Mouse (Mus musculus) left cerebral cortex, postnatal 25 days (tissue): ENCODE measurements around the gene Pacsin2. TPM values are rescaled to one million over a fixed set of nuclear protein-coding genes. Genes with fewer than 3 reads are reported as not detected.

Source experiments
- DNase-seq, 2 experiments: peaks; one replicate each; pipeline ENCODE4 v3.0.0; 2022; ENCODE audit warnings: low spot score in 2 of 2, mixed read lengths in 1 of 2
- intact Hi-C: fragments of 180-260 bp; cut with DNase I; formaldehyde crosslinking; loops from one replicate; pipeline ENCODE4 v1.15.1; 2025
- total RNA-seq, 2 experiments: library from RNA; stranded (reverse); gene quantifications; 2 replicates each; pipeline ENCODE4 v1.2.3; 2021

The Pacsin2 gene
- total RNA-seq, 2 experiments from 2014 or later: 90.1 to 97.8 TPM

DNA sequence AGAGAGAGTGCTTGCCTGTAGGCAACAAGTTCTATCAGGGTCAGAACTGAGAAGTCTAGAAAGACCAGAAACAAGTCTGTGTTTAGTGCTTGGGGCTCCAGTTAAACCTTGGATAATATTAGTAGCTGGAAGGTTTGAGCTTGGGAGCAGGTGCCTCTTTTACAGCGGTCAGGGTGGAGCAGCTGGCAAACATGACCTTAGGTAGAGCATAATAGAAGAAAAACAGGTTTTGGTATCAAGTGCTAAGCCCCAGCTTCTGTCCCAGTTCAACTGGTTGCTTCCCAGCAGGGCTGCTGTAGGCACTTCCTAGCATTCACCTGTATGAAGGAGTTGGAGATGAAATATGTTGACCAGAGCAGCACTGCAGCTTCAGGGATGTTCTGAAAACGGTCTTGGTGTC lies 113.5 kb downstream of the Pacsin2 start:
- intact Hi-C loops: no loop called here

DNA sequence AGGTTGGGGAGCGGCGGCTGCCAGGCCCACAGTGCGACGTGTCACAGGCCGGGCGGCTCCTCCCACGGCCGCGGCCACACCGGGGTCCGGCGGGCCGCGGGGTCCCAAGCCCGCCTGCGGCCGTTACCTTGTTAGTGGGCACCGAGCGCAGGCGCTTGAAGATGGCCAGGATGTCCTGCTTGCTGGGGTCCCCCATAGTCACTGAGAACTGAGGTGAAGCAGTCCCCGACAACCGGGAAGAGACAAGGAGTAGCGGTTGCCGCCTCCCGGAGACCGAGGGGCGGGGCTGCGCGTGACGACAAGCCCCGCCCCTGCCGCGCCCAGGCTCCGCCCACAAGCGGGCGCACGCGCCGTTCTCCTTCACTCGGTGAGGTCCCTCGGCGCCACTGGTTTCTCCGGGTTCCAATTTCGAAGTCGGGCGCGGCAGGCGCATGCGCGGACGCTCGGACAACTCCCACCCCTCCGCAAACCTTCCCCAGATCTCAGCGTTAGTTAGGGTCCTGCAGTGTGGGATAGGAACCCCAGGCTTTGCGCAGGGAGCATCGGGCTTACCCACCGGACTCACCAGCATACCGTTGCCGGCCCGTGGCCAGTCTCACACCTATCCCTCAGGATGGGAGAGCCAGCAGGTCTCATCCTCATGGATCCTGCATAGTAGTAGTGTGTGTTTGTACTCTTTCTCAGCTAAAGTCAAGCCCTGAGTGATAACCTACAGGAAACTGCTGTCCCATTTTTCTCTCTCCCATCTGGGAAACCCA lies 114.3 kb downstream of the Pacsin2 start, which contains the start of gene Arfgap3:
Gene Arfgap3 (minus strand): TSS at position 294 of the 758 bp plus-strand sequence.
- intact Hi-C loops: no loop called here
- DNase-seq: peak; percentile 94 to 96

More for the DNA sequence above, 113.5 kb downstream of the Pacsin2 start:
- DNase-seq: no peak

DNA sequence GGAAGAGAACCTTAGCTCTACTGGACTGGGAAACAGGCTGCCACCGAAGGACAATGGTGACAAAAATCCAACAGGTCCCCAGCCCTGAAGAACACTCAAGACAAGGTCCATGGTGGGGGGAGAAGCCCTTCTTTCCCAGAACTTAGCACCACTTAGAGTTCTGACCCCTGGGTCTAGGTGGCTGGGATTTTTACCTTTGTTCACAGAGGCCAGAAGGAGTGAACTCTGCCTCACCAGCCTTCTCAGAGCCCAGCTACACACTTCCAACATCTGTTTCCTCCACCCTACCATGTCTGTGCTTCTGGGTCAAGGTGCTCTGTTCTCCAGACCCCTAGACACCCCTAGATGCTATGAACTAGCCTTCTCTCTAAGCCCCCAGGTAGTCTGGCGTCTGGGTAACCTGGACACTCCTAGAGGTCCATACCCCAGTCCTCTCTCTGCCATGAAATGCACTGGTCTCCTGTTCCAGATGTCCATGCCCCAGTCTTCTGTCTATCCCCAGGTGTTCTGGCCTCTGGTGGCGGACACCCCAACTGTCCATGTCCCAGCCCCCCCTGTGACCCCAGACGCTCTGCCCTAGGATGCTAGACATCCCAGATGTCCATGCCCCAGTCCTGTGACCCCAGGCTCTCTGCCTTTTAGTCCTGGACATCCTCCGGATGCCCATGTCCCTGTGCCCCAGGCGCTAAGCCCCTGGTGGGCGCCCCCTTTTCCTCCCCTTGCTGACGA lies 115.0 kb downstream of the Pacsin2 start:
- intact Hi-C loops: no loop called here
- DNase-seq: no peak

DNA sequence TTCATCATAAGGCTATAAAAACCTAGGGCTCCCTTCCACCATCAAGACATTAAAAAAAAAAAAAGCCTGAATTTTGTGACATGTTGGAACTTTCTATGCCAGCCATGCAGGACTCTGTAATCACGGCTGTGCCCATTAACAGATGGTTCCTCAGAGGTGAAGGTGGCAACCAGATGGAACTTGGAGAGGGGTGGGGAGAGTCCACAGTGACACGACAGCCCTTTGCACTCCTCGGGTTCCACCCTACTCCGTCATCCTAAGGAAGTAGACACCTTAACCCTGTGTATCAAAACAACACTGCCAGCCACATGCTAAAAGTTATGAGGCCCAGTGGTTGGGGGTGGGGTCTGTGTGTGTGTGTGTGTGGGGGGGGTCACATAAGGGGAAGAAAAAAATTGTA lies 115.7 kb downstream of the Pacsin2 start:
- intact Hi-C loops: no loop called here
- no peak for DNase-seq

DNA sequence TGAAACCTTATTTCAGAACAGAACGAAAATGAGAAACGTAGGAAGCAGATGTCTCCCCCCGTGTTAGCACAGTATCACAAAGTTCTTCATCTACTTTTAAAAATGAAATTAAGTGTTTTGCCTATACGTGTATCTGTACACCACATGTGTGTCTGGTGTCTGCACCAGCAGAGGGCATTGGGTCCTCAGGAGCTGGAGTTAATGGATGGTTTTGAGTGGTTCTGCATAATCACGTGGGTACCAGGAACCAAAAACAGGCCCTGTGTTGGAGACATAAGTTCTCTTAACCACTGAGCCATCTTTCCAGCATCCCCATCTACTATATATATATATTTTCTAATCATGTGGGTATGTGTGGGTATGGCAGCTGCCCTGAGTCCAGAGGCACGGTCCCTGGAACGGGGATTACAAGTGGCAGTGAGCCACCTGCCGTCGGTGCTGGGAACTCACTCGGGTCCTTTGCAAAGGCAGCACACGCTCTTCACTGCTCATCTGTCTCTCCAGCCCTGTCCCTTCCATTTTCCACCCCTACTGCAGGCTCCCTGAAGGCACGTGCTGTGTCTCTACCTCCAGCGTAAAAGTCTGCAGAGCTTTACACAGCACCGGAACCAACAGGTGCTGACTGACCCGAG lies 118.4 kb downstream of the Pacsin2 start:
- intact Hi-C loops: no loop called here
- no peak for DNase-seq

DNA sequence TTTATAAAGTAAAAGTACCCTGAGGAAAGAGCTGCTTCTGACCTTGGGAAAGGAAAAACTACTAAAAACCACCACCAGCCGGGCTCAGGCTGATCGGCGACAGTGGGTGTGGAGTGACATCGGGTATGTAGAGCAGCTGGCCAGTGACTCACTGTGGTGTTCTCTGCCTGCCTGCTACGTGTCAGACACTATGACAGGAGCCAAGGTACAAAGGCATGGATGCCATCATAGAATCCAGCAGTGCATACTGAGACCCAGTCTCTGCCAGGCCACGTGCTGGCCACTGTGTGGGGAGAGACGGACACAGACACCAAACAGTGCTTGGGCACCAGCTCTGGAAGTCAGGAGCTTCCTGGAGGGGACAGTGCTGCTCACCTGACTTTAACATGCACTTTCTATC lies 119.5 kb downstream of the Pacsin2 start:
- intact Hi-C loops: no loop called here
- DNase-seq: peak; percentile 38 to 76

DNA sequence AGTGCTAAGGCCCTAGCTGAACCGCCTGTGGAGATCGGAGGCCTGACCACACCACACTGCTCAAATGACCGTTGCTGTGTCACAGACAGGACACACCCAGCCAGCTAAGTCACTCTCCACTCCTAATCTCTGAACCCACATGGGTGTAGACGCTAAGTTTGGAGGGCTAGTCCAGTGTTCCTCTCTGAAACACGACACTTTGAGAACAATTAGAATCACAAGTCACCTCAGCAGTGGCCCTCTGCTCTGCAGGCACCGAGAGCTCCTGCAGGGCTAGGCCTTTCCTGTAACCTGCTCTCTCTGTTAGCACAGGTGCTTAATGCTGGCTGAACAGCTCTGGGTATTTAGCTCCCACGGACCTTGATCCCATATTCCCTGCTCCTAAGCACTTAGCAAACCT lies 120.2 kb downstream of the Pacsin2 start:
- intact Hi-C loops: no loop called here
- DNase-seq: no peak

DNA sequence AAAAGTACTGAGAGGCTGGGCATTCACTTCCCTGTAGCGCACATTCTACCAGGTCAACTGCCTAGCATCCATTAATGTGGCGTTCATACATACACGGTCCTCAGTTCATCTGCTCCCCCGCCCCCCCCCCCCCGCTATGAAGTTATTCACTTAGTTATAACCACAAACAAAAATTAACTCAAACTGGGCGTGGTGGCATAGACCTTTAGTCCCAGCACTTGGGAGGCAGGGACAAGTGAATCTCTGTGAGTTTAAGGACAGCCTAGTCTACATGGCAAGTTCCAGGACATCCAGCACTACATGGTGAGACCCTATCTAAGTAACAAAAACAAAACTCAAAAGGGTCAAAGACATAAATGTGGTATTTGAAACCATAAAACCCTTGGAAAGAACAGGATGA lies 125.5 kb downstream of the Pacsin2 start:
- intact Hi-C loops: no loop called here
- no peak for DNase-seq

DNA sequence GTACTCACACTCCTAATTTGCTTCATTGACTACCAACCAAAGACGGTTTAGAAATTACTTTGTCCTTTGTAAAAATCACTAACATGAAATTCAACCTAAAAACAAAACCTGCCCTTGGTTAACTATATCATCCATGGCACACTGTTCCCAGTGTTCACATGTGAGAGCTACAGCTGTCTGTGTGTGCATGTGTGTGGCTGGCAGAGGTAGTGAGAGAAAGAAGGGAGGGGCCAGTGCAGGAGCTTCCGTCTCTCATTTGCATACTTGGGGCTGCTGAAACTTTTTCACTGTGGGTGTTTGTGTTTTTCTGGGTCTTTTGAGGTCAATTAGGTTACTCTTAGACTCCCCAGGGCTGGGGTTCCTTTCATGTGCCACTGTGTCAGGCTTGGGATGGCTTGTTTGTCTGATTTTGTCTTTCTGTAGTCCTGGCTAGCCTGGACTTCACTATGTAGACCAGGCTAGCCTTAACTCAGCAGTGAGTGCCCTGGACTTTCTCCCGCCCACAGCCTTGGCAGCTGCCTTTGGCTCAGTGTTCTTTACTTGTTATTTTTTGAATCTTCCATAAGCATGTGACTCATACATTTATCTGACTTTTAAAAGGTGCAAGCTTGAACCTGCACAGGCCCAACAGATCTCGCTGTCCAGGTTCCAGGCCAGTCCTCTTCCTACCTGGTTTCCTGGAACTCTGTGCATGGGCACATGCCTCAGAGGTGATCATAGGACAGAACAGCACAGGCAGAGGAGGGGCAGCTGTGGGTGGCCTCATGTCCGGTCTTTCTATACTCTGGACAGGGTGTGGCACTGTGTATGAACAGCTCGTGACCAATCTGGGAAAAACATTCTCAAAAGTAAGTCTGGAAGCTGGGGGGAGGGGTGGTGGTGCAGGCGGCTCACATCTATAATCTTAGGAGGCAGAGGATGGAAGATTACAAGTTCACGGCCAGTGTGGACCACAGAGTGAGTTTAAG lies 126.2 kb downstream of the Pacsin2 start:
- DNase-seq: no peak
- intact Hi-C loops: no loop called here

DNA sequence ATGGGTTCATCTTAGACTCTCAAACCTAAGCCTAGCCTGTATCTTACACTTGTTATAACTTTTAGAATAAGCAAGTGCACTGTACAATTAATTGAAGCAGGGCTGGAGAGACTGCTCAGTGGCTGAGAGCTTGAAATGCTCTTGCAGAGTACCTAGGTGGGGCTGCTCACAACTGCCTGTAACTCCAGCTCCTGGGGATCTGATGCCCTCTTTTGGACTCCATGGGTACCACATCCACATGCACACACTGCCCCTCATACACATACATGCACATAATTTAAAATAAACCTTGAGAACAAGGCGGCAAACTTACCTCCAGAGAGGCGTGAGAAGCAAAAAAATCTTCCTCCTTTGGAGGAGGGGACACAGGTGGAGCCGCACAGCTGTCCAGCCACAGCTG lies 132.0 kb downstream of the Pacsin2 start:
- intact Hi-C loops: no loop called here
- no peak for DNase-seq

DNA sequence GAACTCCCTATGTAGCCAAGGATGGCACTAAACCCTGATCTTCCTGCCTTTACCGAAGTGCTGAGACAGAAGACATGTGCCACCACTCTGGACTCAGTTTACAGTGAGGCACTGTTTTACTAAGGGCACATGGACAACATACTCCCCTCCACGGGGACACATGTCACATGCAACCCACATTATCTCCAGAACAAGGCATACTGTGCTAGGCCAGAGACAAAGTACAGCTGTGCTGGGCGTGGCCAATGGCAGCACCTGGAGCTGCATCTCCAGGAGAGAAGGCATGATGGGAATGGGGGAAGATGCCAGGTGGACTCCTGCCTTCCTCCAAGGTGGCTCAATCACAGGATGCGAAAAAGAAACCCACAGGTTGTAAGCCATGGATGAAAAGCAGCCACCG lies 135.5 kb downstream of the Pacsin2 start:
- no peak for DNase-seq
- intact Hi-C loops: no loop called here

Other genes with a start within 250 kb of the Pacsin2 start
- 1 to 10 TPM; 3.5 to 5.2 TPM for gene A4galt, start 212.8 kb downstream of the Pacsin2 start, total RNA-seq
- gene Arfgap3, start 114.4 kb downstream of the Pacsin2 start, total RNA-seq: 10 to 100 TPM; 17.3 to 24.4 TPM
- 10 to 100 TPM; 50.6 to 52.6 TPM for gene Ttll1, start 46.3 kb upstream of the Pacsin2 start, total RNA-seq
- gene Bik, start 62.3 kb upstream of the Pacsin2 start, total RNA-seq: not detected
- 1 to 10 TPM; 4.0 to 4.8 TPM for gene Tspo, start 99.0 kb upstream of the Pacsin2 start, total RNA-seq
- 10 to 100 TPM; 24.6 to 27.2 TPM for gene Mcat, start 99.2 kb upstream of the Pacsin2 start, total RNA-seq
- 10 to 100 TPM; 10.9 to 12.3 TPM for gene Ttll12, start 130.6 kb upstream of the Pacsin2 start, total RNA-seq